Mouse (Mus musculus): Measurements from ENCODE around the gene Hoga1. TPM values are rescaled to one million over a fixed set of nuclear protein-coding genes. Genes with fewer than 3 reads are reported as not detected.
"Not testable (repeated sequence)": the region's sequence is repeated elsewhere in the genome, so short reads cannot be mapped to it uniquely, and the experiment has no call there.

The Hoga1 gene
- total RNA-seq, 4 experiments from 2014 or later, result 3.0 to 4.8 (median 3.7) TPM

DNA sequence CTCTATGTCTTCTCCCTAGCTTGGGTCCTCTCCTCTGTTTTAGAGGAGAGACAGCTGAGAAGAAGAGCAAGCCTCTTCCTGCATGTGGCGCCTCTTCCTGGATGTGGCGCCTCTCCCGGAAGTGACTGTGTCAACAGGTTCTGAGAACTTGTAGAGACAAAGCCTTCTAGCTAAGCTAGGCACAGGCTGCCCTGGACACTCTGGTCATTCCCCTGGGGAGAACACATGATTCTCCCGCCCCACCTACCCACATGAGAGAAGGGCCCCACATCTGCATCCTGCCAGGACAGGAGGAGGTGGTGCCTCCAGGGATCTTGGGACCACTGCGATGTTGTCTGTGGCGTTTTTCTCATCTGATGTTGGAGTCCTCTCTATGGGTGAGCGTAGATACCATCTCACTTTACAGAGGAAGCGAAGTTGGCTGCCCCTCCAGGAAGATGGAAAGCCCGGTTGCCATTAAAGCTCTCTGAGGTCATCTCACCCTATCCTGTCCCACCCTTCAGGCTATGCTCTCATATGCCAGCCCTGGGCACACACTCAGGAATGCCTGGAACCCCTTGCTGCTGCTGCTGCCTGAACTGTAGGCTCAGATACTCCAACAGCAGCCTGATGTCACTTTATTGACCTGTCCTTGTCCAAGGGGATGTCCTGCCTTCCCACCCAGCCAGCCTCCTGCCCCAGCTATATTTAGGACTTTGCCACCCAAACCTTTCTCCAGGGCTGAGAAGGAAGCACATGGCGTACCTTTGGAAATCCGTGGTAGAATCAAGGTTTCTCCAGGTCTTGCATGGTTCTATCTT is 23.2 kb downstream of the Hoga1 start:
- peak; percentile 48 to 66 for DNase-seq (ENCODE audit: low spot score in 2 of 2)

DNA sequence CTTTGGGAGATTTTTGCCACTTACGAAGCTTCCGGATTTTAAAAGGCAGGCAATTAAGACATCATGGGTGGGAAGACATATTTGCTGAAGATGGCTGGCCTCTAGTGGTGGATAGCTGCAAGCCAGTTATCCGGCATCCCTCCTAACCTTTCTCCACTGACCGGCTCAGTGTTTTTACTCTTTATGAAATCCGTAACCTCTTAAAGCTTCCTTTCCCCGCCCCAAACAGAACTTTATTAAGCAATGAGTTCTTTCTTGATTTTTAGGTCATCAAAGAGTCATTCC is 23.8 kb downstream of the Hoga1 start:
- DNase-seq (ENCODE audit: low spot score in 2 of 2), result no peak

DNA sequence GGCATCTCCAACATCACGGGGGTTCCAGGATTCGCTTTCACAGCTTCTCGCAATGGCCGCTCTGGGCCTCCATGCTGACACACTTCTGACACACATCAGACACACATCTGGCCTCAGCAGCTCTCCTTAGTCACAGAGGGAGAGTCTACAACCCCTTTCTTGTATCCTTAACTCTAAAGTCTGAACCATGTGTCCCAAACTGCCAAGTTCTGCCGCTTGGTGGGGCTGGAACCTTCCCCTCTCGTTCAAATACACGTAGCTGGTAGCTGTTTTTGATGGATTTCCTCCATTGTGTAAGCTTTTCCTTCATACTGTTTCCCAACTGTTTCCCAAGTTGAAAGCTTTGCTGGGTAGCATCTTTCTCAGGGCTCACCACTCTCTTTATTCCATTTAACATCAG is 25.8 kb downstream of the Hoga1 start:
- DNase-seq (ENCODE audit: low spot score in 2 of 2), result no peak

DNA sequence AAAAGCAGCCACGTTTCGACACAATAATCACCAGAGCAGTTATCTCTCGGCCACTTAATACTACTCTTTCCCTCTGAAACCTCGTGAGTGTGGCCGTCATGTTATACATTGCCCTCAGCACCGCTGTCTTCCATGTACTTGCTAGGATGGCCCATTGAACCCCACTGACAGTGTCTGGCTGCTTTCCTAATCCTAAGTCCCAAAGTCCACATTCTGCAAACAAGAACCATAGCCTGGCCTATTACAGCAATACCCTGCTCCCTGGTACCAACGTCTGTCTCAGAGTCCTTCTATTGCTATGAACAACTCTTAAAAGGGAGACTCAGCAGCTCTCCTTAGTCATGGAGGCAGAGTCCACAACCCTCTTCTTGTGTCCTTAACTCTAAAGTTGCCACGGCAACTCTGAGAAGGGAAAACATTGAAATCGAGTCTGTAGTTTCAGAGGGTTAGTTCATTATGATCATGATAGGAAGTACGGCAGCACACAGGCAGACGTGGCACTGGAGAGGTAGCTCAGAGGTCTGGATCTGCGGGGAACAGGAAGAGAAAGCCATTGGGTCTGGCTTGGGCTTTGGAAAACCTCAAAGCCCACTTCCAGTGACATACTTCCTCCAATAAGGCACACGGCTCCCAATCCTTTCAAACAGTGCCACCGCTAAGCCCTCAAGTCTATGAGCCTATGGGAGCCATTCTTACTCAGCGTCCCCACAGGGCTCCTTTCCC is 26.6 kb downstream of the Hoga1 start:
- no peak for DNase-seq (ENCODE audit: low spot score in 2 of 2)

- no peak for DNase-seq (ENCODE audit: low spot score in 2 of 2)
Observed at GRCm38 (mm10) chr19:42072802-42073201, 27.4 kb downstream of the Hoga1 start.

- no peak for DNase-seq (ENCODE audit: low spot score in 2 of 2)
Observed at GRCm38 (mm10) chr19:42075051-42075450, 29.6 kb downstream of the Hoga1 start.

DNA sequence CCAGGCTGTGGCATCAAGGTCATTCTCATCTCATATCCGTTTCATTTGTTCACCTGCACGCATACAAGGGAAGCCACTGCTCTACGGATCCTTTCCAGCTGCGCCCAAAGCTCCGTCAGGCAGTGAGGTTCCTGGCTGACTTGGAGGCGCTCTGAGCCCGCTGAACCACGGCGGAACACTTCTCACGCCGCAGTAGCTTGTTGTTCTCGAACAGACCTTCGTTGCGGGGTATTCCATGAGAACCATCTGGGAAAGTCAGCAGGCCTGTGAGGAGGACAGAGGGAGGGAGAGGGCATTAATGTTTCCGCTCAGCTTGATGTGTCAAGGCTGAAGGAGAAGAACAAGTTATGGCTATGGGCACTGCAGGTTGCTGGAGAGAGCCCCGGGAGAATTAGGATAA is 30.6 kb downstream of the Hoga1 start:
- DNase-seq (ENCODE audit: low spot score in 2 of 2), result no peak

DNA sequence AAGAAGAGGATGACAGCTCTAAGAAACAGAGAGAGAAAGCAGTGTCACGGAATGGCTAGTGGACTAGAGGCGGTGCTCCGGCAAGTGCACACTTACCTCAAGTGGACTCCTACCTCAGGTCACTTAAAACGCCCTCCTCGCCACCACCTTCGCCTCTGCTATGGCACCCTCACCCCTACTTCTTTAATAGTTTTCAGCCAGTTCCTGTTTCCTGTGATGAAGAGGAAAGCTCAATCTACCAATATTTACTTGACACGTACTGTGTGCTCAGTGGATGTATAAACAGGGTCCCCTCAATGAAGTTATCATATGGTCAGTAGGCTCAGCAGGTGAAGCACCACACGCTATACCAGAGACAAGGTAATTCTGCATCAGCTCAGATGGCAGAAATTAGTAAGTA is 33.2 kb downstream of the Hoga1 start:
- DNase-seq (ENCODE audit: low spot score in 2 of 2), result no peak

DNA sequence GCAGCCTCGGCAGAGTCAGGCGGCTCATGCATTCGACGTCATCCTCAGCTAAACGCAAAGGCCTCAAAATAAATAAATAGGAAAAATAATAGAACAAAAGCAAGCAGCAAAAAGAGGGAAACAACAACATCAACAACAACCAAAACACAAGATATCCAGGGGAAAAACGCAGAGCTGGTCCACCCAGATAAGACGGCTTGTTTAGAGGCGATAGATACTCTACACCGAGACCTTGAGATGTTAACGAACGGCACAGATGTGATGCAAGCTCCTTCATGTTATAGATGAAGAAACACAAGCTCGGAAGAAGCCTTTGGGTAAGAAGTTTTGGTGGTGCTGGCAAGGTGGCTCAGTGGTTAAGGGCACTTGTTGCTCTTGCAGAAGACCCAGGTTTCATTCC is 33.6 kb downstream of the Hoga1 start:
- no peak for DNase-seq (ENCODE audit: low spot score in 2 of 2)

GRCm38 (mm10) chr19:42079950-42080349 is 34.5 kb downstream of the Hoga1 start:
- DNase-seq (ENCODE audit: low spot score in 2 of 2), result no peak

GRCm38 (mm10) chr19:42080469-42080868 is 35.1 kb downstream of the Hoga1 start:
- no peak for DNase-seq (ENCODE audit: low spot score in 2 of 2)

- DNase-seq (ENCODE audit: low spot score in 2 of 2), result not testable (repeated sequence)
Observed at GRCm38 (mm10) chr19:42081613-42082012, 36.2 kb downstream of the Hoga1 start.

- DNase-seq (ENCODE audit: low spot score in 2 of 2), result no peak
Observed at GRCm38 (mm10) chr19:42085690-42086089, 40.3 kb downstream of the Hoga1 start.

GRCm38 (mm10) chr19:42086166-42086565 is 40.8 kb downstream of the Hoga1 start, which contains the start of gene Morn4:
TSS of gene Morn4 (minus strand) at chr19:42086357.
- DNase-seq (ENCODE audit: low spot score in 2 of 2), result peak; percentile 35 to 53

GRCm38 (mm10) chr19:42089103-42089747 is 43.8 kb downstream of the Hoga1 start:
- peak; percentile 41 to 48 for DNase-seq (ENCODE audit: low spot score in 2 of 2)

GRCm38 (mm10) chr19:42089748-42090595 is 44.6 kb downstream of the Hoga1 start, which contains the start of gene Pi4k2a:
TSS of gene Pi4k2a (plus strand) at chr19:42090470.
- peak; percentile 97 to 100 for DNase-seq (ENCODE audit: low spot score in 2 of 2)

DNA sequence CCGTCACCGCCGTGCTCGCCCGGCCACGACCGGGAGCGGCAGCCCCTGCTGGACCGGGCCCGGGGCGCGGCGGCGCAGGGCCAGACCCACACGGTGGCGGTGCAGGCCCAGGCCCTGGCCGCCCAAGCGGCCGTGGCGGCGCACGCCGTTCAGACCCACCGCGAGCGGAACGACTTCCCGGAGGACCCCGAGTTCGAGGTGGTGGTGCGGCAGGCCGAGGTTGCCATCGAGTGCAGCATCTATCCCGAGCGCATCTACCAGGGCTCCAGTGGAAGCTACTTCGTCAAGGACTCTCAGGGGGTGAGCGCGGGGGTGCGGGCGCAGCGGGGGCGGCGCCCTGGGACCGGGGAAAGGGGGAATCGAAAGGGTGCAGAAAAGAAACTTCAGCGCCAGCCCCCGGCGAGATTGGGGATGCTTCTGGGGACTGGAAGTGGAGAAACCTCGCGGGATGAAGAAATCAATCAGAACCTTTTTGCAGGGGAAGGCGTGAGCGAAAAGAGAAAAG is 45.3 kb downstream of the Hoga1 start:
- no peak for DNase-seq (ENCODE audit: low spot score in 2 of 2)

DNA sequence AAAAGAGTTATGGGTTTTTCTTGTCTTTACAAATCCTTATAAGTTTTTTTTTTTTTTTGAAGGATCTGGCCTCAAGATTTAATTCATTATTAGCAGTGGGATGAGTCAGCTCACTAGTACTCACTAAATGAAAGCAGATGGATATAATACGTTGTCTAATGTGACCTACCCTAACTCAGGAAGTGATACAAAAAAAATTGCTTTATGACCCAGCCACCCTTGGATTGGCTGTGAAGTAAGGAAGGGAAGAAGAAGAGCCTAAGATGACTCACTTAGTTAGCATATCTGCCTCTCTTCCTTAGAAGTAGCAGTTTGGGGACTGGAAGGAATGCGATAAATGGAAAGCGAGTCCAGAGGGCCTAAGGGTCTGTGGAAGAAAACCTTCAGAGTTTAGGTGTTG is 54.0 kb downstream of the Hoga1 start:
- DNase-seq (ENCODE audit: low spot score in 2 of 2), result no peak

DNA sequence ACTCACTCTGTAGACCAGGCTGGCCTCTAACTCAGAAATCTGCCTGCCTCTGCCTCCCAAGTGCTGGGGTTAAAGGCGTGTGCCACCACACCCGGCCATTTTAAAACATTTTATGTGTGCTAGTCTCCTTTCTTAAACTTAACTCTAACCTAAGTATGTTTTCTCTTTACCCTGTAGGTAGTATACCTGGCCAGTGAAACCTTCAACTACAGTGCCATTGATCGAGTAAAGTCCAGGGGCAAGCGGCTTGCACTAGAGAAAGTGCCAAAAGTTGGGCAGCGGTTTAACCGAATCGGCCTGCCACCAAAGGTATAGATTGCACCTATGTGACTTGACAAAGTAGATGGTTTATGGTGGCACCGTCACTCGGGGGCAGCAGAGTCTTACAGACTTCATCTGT is 59.3 kb downstream of the Hoga1 start:
- DNase-seq (ENCODE audit: low spot score in 2 of 2), result no peak

DNA sequence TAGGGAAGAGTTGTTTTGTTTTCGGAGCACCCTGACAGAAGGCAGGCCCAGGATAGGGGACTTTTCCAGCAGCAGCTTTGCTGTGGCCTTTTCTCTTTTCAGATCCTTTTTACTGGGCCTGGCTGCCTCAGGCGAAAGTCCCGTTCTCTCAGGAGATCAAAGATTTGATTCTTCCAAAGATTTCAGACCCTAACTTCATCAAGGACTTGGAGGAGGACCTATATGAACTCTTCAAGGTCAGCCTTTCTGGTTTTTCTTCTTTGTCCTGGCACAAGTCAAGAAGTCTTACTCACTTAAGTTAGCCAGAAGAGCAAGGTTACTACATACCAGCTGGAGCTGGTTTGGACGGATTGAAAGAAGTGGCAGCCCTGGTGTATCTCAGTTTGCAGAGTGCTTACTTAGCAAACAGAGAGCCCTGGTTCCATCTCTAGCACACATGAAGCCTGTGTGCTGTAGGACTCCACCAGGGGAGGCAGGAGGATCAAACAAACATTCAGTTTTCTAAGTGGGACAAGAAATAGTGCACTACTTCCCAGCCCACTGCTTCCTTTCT is 70.4 kb downstream of the Hoga1 start:
- no peak for DNase-seq (ENCODE audit: low spot score in 2 of 2)

DNA sequence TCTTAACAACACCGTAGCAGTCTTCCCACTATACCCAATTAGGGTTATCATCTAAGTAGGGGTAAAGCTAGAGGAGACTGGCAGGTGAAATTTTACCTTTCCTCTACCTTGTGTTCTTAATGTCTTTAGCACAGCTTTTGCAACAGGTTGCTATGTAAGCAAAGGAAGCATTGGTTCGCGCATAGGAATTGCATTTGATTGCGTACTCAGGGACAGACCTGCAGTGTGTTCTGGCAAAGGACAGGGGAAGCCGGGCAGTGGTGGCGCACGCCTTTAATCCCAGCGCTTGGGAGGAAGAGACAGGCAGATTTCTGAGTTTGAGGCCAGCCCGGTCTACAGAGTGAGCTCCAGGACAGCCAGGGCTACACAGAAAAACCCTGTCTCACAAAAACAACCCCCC is 72.7 kb downstream of the Hoga1 start:
- no peak for DNase-seq (ENCODE audit: low spot score in 2 of 2)

All from gastrocnemius, adult 8-10 months (tissue).